Mouse (Mus musculus) embryonic facial prominence, embryonic 10.5 days (tissue): ENCODE measurements around the gene Ski. TPM values are rescaled to one million over a fixed set of nuclear protein-coding genes. Genes with fewer than 3 reads are reported as not detected.
"Not testable (repeated sequence)": the region's sequence is repeated elsewhere in the genome, so short reads cannot be mapped to it uniquely, and the experiment has no call there.

Experiments
- DNase-seq: peaks from one replicate; pipeline ENCODE4 v3.0.0-alpha.2; 2017; ENCODE audit warnings: low spot score
- H3K27ac ChIP-seq: fragments of 300-500 bp; sonication (generic); replicated peaks from 2 replicates; pipeline ENCODE4 v1.5.1; 2016; ENCODE audit warnings: mild to moderate bottlenecking
- H3K27me3 ChIP-seq: fragments of 300-500 bp; sonication (generic); replicated peaks from 2 replicates; pipeline ENCODE4 v1.6.1; 2016; ENCODE audit warnings: low read depth, mild to moderate bottlenecking; ENCODE audit not compliant: poor library complexity, severe bottlenecking
- H3K36me3 ChIP-seq: fragments of 300-500 bp; sonication (generic); replicated peaks from 2 replicates; pipeline ENCODE4 v1.6.1; 2016; ENCODE audit warnings: mild to moderate bottlenecking, moderate library complexity
- H3K4me1 ChIP-seq: fragments of 300-500 bp; sonication (generic); 2 replicates; pipeline ENCODE4 v1.6.1; 2016
- H3K4me3 ChIP-seq: fragments of 300-500 bp; sonication (generic); 2 replicates; pipeline ENCODE4 v1.5.1; 2016; ENCODE audit warnings: mild to moderate bottlenecking, moderate library complexity
- H3K9me3 ChIP-seq: fragments of 300-500 bp; sonication (generic); 2 replicates; pipeline ENCODE4 v1.6.1; 2016; ENCODE audit warnings: mild to moderate bottlenecking
- WGBS: fragments of 180-500 bp; shearing (Covaris S2); methylation state at CpG from one replicate; pipeline ENCODE4 v1.1.7; 2016; 5-methylcytosine and 5-hydroxymethylcytosine counted together
- polyA plus RNA-seq: library from polyadenylated mRNA; unstranded; fragments of >200 nt; fragmentation: Nextera tagmentation; extraction: Ambion mirVana; gene quantifications from 2 replicates; pipeline ENCODE4 v1.2.1, GENCODE M21; 2016

The Ski gene
- 8.5 and 10.7 TPM in 2 replicates for polyA plus RNA-seq

DNA sequence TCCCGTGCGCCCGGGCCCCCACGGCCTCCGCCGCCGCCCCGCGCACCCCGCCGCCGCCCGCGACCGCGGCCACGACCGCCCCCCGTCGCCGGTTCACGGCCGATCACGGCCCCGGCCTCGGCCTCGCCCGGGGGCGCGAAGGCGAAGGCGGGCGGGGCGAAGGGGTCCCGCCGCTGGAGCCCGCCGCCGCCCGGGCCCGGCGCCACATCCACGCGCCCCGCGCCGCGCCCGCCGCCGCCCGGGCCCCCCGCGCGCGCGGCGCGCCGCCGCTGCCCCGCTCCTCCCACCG lies at the start of gene Ski:
Gene Ski (minus strand): TSS at position 41 of the 289 bp plus-strand sequence.
- Histone ChIP-seq H3K36me3 (peaks cover 2% of the 10 kb centered on the region; the same call in 1 of the 2 replicates), H3K4me3 (peak within 1 kb of the TSS; percentile 91), H3K9me3 (no peaks in the 10 kb centered on the region), H3K4me1 (peaks cover 58% of the 10 kb centered on the region), H3K27ac (peak within 1 kb of the TSS; percentile 99), H3K27me3 (peaks cover 11% of the 10 kb centered on the region)
- 9% methylated on average over 63 of the region's 63 CpGs for WGBS
- DNase-seq = no peak

DNA sequence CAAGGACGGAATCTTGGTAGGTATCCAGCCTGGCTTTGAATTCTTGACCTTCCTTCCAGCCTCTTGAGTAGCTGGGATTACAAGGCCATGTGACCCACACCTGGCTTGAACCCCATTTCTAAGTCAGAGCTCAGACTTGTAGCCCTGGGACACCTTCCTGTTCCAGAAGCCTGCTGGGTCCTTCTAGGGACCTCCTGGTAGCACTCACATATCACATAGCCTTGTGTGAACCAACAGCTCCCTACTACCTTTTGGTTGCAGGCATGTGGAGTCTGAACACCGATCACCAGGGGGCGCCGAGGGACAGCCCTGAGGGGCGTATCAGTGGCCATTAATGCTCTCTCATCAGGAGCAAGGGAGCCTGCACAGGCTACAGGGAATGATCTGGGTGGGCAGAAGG lies 46.0 kb upstream of the Ski start:
- WGBS = 32% methylated on average over 5 of the region's 5 CpGs

DNA sequence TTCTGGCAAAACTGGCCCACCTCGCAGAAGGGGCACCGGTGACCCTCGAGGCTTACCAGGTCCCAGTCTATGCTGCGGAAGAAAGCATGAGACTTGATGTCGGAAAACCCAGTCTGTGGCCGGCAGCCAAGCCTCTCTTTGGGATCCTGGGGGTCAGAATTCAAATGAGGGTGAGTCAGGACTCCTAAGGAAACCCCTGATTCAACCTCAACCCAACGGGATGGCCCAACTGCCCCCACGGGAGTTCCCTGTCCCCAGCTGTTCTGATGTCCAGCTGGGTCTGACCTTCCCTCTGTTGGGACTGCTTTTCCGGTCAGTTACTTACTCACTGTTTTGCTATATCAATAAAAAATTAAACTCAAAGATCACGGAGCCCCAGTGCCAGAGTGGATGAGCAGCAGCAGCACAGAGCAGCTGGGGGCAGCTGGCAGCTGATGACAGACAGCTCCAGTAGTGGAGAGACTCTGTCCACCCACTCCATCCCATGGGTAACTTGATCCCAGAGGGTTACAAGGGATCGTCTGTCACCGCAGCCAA lies 45.3 kb upstream of the Ski start:
- peak; percentile 40 for DNase-seq
- 61% methylated on average over 12 of the region's 12 CpGs for WGBS
- Histone ChIP-seq H3K27ac (peak overlapping the region; percentile 40; the same call in 1 of the 2 replicates), H3K36me3 (no peaks in the 10 kb centered on the region), H3K9me3 (no peaks in the 10 kb centered on the region), H3K4me1 (peaks cover 40% of the 10 kb centered on the region), H3K27me3 (no peaks in the 10 kb centered on the region), H3K4me3 (no peak overlapping the region)

More for the DNA sequence above, 46.0 kb upstream of the Ski start:
- H3K36me3 ChIP-seq = no peaks in the 10 kb centered on the region
- peak overlapping the region; percentile 40; the same call in 1 of the 2 replicates for H3K27ac ChIP-seq
- H3K4me3 ChIP-seq = no peak overlapping the region
- no peaks in the 10 kb centered on the region for H3K9me3 ChIP-seq
- DNase-seq = peak; percentile 83
- H3K4me1 ChIP-seq = peaks cover 40% of the 10 kb centered on the region
- H3K27me3 ChIP-seq = no peaks in the 10 kb centered on the region

DNA sequence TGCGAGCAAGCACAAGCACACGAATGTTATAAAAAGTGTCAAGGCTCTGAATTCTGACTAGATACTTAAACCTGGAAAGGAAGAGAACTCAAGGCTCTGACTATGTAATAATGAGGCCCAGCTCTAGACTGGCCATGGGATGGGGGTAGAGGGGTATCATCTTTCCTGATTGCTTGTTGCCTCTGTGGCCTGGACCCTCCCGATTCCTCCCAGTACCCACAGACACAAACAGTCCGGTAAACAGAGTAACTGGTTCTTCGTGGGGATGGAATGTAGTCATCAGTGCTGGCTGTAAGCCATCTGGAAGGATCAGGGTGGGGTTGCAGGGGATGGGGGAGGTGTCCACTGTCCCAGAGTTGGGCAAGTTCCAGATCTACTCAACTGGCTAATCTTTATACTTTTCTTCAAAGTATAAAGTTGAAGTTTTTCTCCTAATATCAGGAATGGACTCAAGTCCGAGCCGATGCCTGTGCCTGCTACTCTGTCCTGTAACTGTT lies 44.7 kb upstream of the Ski start:
- Histone ChIP-seq H3K4me3 (no peak overlapping the region), H3K27ac (peak overlapping the region; percentile 21; the same call in 1 of the 2 replicates), H3K9me3 (no peaks in the 10 kb centered on the region), H3K27me3 (no peaks in the 10 kb centered on the region), H3K36me3 (peaks cover 4% of the 10 kb centered on the region; the same call in 1 of the 2 replicates), H3K4me1 (peaks cover 40% of the 10 kb centered on the region)
- WGBS = 74% methylated on average over 7 of the region's 7 CpGs
- DNase-seq = no peak

DNA sequence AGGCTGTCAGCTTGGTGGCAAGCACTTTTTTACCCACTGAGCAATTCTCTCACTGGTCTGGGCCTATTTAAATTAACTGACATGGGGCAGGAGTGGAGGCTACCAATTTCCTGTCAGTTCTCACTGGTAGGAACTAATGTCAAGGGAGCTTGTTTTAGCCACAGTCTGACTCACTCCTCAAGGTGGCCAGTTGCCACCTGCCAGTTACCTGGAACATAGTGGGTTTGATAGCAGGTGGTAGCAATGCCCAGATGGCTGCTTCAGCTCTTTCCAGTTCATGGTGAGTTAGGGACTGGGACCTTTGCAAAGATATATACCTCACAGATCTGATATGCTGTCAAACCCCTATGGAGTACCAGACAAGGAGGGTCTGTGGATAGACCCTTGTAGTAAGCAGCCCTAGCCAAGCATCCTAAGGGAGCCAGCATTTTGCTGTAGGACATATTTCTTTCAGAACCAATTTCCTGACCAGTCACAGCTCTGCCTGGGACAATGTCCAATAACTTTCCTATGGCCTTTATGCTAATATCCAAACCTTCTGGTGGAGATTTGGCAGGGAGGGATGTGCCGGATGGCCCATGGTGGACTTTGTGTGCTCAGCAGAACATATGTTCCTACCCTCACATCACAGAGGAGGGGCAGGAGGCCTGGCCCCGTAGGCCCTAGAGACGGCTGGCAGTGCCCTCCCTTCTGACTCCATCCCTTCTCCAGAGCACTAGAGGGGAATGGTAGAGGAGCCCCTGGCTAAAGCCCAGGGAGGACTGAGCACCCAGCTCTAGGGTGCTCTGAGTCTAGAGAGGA lies 42.3 kb upstream of the Ski start:
- Histone ChIP-seq H3K27me3 (no peaks in the 10 kb centered on the region), H3K9me3 (peaks cover 3% of the 10 kb centered on the region; the same call in 1 of the 2 replicates), H3K36me3 (peaks cover 16% of the 10 kb centered on the region), H3K27ac (no peak overlapping the region), H3K4me1 (peaks cover 40% of the 10 kb centered on the region), H3K4me3 (no peak overlapping the region)
- WGBS = 86% methylated on average over 3 of the region's 3 CpGs
- DNase-seq = no peak

DNA sequence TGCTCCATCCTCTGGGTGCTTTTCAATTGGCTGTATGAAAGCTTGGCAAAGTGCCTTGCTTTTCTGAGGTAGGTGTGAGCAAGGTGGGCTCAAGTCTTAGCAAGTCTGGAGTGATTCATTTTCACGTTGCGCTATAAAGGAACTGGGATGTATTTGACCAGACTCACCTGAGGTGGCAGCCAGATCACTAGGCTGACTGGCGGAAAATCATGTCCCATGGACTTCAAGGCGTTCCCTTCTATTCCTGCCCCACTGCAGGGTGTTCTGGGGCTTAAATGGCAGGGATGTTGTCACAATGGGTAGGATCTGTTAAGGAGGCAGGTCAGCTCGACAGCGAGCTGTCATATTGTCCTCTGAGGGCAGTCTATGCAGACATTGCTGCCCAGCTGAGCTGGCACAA lies 29.9 kb upstream of the Ski start:
- no peak for DNase-seq
- Histone ChIP-seq H3K27ac (no peak overlapping the region), H3K36me3 (peaks cover 46% of the 10 kb centered on the region), H3K9me3 (0 out of 2 replicates have a peak, but pooled peaks cover 2% of the 10 kb centered on the region), H3K27me3 (no peaks in the 10 kb centered on the region), H3K4me3 (no peak overlapping the region; the same call in 1 of the 2 replicates), H3K4me1 (peaks cover 35% of the 10 kb centered on the region)
- WGBS = 93% methylated on average over 6 of the region's 6 CpGs

DNA sequence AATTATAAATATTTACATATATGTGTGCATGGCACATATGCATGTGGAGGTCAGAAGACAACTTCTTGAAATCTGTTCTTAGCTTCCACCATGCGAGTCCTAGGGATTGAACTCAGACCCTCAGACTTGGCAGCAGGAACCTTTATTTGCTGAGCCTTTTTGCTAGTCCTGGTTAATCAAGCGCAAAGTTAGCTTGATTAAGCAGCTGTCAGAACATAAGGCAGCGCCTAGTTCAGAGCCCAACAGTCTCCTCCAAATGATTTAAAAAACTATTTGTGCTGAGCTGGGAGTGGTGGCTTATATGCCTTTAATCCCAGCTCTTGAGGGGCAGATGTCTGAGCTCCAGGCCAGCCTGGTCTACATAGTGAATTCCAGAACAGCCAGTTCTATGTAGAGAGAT lies 28.8 kb upstream of the Ski start:
- Histone ChIP-seq H3K9me3 (0 out of 2 replicates have a peak, but pooled peaks cover 2% of the 10 kb centered on the region), H3K4me3 (peak overlapping the region; percentile 73), H3K36me3 (peaks cover 36% of the 10 kb centered on the region), H3K27me3 (no peaks in the 10 kb centered on the region), H3K4me1 (peaks cover 41% of the 10 kb centered on the region), H3K27ac (peak overlapping the region; percentile 96; the same call in 1 of the 2 replicates)
- WGBS = 86% methylated on average over 3 of the region's 3 CpGs
- DNase-seq = no peak

DNA sequence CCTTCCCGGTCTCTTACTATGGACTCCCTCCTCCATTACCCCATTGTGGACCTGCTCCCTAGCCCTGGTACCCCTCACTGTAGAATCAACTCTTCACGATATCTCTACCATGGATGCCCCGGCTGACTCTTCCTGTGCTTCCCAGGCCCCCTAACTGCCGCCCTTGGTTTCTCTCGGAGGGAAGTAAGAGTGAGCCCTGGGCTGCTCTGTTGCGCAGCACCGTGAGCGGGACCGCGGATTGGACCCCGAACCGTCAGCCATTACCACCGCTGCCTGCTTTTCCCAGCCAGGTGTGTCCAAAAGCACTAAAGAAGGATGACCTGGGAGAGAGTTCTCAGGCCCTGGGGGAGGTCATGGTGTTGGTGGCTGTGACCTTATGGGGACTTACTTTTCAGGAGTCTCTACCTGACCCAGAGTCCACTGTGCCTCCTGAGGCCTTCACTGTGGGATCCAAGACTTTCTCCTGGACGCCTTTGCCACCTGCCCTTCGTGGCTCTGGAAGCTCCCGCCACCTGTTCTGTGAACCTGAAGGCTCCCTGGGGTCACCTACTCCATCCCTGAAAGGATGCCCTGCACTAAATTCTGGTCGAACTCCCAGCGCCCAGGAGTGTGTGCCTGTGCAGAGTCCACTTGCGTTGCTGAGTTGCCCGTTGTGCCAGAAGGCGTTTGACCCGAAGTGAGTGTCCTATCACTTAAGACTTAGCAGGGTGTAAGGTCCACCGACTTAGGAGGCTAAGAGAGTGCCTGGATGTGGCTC lies 28.1 kb upstream of the Ski start:
- Histone ChIP-seq H3K27ac (peak overlapping the region; percentile 96), H3K27me3 (no peaks in the 10 kb centered on the region), H3K9me3 (0 out of 2 replicates have a peak, but pooled peaks cover 2% of the 10 kb centered on the region), H3K36me3 (peaks cover 30% of the 10 kb centered on the region), H3K4me3 (peak overlapping the region; percentile 73), H3K4me1 (peaks cover 47% of the 10 kb centered on the region)
- 12% methylated on average over 23 of the region's 23 CpGs for WGBS
- no peak for DNase-seq

DNA sequence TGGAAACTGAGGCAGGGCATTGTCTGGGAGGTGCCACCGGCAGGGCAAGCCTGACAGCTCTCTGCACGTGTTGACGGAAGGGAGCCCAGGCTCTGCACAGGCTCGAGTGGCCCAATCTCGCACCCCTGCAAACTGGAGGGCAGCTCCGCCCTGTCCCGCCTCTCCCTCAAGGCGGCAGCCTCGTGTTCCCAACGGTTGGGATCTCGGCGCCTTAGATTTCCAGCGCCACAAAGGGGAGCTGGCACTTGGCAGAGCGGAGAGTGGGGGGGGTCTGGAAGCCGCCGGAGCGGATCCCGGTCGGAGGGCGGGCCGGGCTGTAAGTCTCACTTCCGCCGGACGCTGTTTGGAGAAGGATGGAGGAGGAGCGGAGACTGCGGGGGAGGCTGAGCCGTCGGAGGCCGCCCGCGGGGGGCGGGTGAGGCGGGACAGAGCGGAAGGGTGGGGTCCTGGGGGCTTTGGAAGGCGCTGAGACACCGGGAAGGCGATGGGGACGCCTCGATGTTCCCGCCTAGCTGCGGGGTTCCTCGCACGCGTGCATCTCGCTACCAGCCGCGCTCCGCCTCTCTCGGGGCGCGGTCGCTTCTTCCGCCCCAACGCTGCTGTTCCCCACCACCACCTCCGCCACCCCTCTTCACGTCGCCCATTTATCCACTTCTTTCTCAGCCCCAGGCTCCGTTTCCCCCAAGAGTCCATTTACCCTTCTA lies 27.4 kb upstream of the Ski start, which contains the start of gene Faap20:
Gene Faap20 (plus strand): TSS at position 155 of the 704 bp plus-strand sequence.
- Histone ChIP-seq H3K4me3 (peak within 1 kb of the TSS; percentile 73), H3K27me3 (no peaks in the 10 kb centered on the region), H3K36me3 (peaks cover 26% of the 10 kb centered on the region), H3K27ac (peak within 1 kb of the TSS; percentile 96), H3K9me3 (0 out of 2 replicates have a peak, but pooled peaks cover 2% of the 10 kb centered on the region), H3K4me1 (peaks cover 49% of the 10 kb centered on the region)
- DNase-seq = peak; percentile 94
- under 1% methylated on average over 58 of the region's 58 CpGs for WGBS

DNA sequence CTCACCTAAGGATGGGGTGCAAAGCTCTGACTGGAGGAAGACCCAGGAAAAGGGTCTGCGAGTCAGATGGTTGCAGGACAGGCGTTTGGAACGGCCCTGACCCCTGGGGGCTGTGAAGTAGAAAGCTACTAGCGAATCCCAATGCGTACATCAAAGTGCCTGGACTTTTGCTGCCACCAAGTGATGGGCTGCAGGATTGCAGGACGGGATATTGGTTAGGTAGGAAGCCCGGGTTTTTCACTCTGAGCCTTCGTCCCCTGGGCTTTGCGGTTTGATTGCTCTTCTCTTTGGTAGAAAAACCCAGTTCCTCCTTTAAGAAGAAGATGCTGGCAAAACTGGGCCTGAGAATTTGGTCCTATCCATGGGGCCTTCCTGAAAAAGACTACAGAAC lies 26.9 kb upstream of the Ski start:
- Histone ChIP-seq H3K36me3 (peaks cover 24% of the 10 kb centered on the region), H3K27me3 (no peaks in the 10 kb centered on the region), H3K27ac (peak overlapping the region; percentile 96), H3K4me3 (peak overlapping the region; percentile 73), H3K9me3 (0 out of 2 replicates have a peak, but pooled peaks cover 2% of the 10 kb centered on the region), H3K4me1 (peaks cover 49% of the 10 kb centered on the region)
- under 1% methylated on average over 9 of the region's 9 CpGs for WGBS
- peak; percentile 93 for DNase-seq

DNA sequence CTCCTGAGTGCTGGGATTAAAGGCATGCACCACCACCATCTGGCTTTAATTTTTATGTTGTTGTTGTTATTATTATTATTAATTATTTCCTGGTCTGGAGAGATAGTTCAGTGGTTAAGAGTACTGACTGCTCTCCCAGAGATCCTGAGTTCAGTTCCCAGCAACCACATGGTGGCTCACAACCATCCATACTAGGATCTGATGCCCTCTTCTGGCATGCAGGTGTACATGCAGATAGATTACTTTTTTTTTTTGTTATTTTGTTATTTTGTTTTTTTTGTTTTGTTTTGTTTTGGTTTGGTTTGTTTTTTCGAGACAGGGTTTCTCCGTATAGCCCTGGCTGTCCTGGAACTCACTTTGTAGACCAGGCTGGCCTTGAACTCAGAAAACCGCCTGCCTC lies 25.7 kb upstream of the Ski start:
- not testable (repeated sequence) for H3K9me3 ChIP-seq, H3K4me3 ChIP-seq, H3K27me3 ChIP-seq, H3K27ac ChIP-seq, DNase-seq
- Histone ChIP-seq H3K36me3 (peaks cover 12% of the 10 kb centered on the region), H3K4me1 (peaks cover 49% of the 10 kb centered on the region)
- WGBS = 91% methylated on average over 3 of the region's 3 CpGs

DNA sequence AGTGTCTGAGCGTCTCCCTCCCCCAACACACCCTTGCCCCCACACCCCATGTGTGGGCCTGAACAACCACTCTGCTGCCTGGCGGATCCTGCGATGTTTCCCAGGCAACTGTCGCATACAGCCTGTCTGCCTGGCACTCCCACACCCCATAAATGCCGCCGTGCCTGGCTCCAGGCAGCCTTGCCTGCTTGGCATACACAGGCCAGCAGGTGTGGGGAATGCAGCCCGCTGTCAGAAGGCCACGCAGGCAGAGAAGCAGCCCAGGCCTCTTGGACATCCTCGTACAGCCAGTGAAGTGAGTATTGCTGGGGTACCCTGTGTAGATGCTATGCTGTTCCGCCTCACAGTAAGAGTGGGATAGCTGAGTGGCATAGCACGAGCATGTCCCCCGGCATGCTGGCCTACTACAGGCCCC lies 24.3 kb upstream of the Ski start:
- H3K4me3 ChIP-seq = no peak overlapping the region
- no peak for DNase-seq
- H3K36me3 ChIP-seq = no peaks in the 10 kb centered on the region
- H3K9me3 ChIP-seq = 0 out of 2 replicates have a peak, but pooled peaks cover 2% of the 10 kb centered on the region
- 88% methylated on average over 12 of the region's 12 CpGs for whole genome bisulfite sequencing
- peak overlapping the region; percentile 40 for H3K27ac ChIP-seq
- no peaks in the 10 kb centered on the region for H3K27me3 ChIP-seq
- peaks cover 38% of the 10 kb centered on the region for H3K4me1 ChIP-seq
